Mouse (Mus musculus) brown adipose tissue, adult 24 weeks (tissue): ENCODE data around the gene Calu. TPM values are rescaled to one million over a fixed set of nuclear protein-coding genes. Genes with fewer than 3 reads are reported as not detected.
"Not testable (repeated sequence)": the region's sequence is repeated elsewhere in the genome, so short reads cannot be mapped to it uniquely, and the experiment has no call there.

Experiments
- H3K27ac ChIP-seq: fragments of 200-500 bp; replicated peaks from 2 replicates; pipeline ENCODE4 v1.5.1; 2012; ENCODE audit warnings: low read depth, mild to moderate bottlenecking, low read length
- H3K4me1 ChIP-seq: fragments of 200-500 bp; 2 replicates; pipeline ENCODE4 v1.6.1; 2012; ENCODE audit warnings: low read length, mixed read lengths; ENCODE audit not compliant: control insufficient read depth, insufficient read depth, insufficient read length
- H3K4me3 ChIP-seq: fragments of 200-500 bp; 2 replicates; pipeline ENCODE4 v1.5.1; 2012; ENCODE audit warnings: low read depth, mild to moderate bottlenecking, low read length, moderate library complexity; ENCODE audit not compliant: insufficient read depth
- polyA plus RNA-seq: library from polyadenylated mRNA; stranded (reverse); fragments of >200 nt; gene quantifications from 2 replicates; pipeline ENCODE4 v1.2.4, GENCODE M21; 2012; ENCODE audit not compliant: missing spikeins, insufficient read depth, insufficient read length

Calu gene
- polyA plus RNA-seq, 1 experiment = 162 TPM

- H3K27ac ChIP-seq, H3K4me3 ChIP-seq, H3K4me1 ChIP-seq: not testable (repeated sequence)
Measured at GRCm38 (mm10) chr6:29390500-29390899, 42.6 kb downstream of the Calu start.

- H3K27ac ChIP-seq, H3K4me1 ChIP-seq, H3K4me3 ChIP-seq: not testable (repeated sequence)
Measured at GRCm38 (mm10) chr6:29391241-29391640, 43.4 kb downstream of the Calu start.

GRCm38 (mm10) chr6:29391802-29392201 is 43.9 kb downstream of the Calu start:
- no peaks in the 10 kb centered on the region for H3K4me1 ChIP-seq
- no peak overlapping the region for H3K27ac ChIP-seq
- H3K4me3 ChIP-seq = no peak overlapping the region

- Histone ChIP-seq H3K27ac (no peak overlapping the region), H3K4me1 (no peaks in the 10 kb centered on the region), H3K4me3 (no peak overlapping the region)
Measured at GRCm38 (mm10) chr6:29394286-29394685, 46.4 kb downstream of the Calu start.

- Histone ChIP-seq H3K4me1 (no peaks in the 10 kb centered on the region), H3K4me3 (peak within 1 kb of the TSS; percentile 66), H3K27ac (no peak within 1 kb of the TSS)
Measured at GRCm38 (mm10) chr6:29395910-29396713, 48.2 kb downstream of the Calu start, which contains the start of gene Ccdc136. Gene Ccdc136 (plus strand): TSS chr6:29396309.

DNA sequence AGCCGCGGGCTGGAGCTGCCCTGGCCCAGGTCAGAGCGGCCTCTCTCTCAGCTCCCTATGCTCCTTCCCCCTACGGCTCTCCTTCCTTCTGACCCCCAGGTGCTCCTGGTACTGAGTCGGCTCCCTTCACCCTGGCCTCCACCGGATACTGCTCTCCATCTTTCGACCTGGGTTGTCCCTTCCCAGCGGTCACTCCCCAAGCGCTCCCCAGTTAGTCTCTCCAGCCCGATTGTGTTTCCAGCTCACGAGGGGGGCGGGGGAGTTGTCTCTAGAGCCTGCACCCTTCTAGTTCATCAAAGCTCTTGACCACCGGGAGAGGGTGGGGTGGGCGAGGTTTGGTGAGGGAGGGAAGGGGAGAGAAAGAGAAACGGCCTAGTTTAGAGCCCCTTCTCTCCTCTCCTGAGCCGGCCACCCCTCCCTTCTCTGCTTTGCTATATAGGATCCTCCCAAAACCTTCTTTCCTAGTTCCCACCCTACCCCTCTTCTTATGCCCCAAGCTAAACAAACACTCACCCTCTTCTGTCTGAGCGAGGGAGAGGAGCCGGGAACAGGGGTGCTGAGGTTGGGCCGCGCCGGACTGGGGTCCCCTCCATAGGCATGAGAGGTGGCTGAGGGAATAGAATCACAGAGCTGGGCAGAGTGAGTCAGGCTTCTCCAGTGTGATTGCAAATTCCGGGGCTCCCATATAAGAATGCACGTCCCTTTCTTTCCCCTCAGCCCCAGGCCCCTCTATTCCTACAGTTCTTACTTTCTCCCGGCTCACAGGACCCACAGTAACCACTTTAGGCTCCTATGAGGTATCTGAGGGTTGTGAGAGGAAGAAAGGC is 49.1 kb downstream of the Calu start:
- Histone ChIP-seq H3K4me3 (peak overlapping the region; percentile 66), H3K4me1 (no peaks in the 10 kb centered on the region), H3K27ac (no peak overlapping the region)

- H3K4me3 ChIP-seq = no peak overlapping the region
- H3K4me1 ChIP-seq = no peaks in the 10 kb centered on the region
- no peak overlapping the region for H3K27ac ChIP-seq
Measured at GRCm38 (mm10) chr6:29397575-29397974, 49.7 kb downstream of the Calu start.

DNA sequence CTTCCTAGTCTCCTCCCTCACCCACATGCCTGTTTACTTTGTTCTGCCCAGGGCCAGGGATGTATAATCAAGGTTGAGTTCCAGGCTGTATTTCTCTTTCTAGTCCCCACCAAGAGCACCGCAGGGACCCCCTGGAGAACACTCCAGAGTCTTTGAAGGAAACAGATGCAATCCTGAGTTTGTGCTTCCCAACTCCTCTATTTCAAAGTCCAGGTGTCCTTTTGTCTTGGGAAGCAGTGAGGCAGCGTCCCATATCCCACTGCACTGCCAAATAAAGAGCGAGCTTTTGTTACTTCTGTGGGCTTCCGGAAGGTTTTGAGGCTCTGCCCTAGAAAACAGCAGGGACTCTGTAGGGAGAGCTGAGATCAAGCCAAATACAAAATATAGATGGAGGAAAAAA is 52.0 kb downstream of the Calu start:
- H3K27ac ChIP-seq = no peak overlapping the region
- H3K4me3 ChIP-seq = no peak overlapping the region
- no peaks in the 10 kb centered on the region for H3K4me1 ChIP-seq

GRCm38 (mm10) chr6:29402693-29403342 is 54.9 kb downstream of the Calu start:
- Histone ChIP-seq H3K4me1 (no peaks in the 10 kb centered on the region), H3K27ac (no peak overlapping the region), H3K4me3 (no peak overlapping the region)

GRCm38 (mm10) chr6:29406412-29406811 is 58.5 kb downstream of the Calu start:
- Histone ChIP-seq H3K4me3 (no peak overlapping the region), H3K4me1 (no peaks in the 10 kb centered on the region), H3K27ac (no peak overlapping the region)

- Histone ChIP-seq H3K4me1 (no peaks in the 10 kb centered on the region), H3K27ac (no peak overlapping the region), H3K4me3 (no peak overlapping the region)
Measured at GRCm38 (mm10) chr6:29415446-29415845, 67.6 kb downstream of the Calu start.

DNA sequence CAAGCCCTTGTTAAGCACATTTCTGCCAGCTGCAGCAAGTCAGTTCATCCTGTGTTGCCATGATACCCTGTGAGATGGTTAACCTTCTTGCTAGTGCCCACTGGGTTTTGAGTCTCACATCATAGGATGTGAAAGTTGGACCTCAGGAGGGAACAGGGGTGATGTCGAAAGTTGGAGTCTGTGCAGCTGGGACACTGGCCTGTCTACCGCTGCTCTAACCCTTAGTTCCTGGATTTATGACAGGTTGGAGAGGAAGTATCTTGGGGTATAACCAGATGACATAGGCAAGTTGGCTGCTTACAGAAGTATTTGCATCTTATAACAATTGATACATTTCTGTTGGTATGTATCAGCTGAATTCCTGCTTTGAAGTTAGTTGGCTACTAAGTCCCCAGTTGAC is 72.7 kb downstream of the Calu start:
- H3K4me1 ChIP-seq = no peaks in the 10 kb centered on the region
- H3K27ac ChIP-seq = no peak overlapping the region
- no peak overlapping the region for H3K4me3 ChIP-seq

GRCm38 (mm10) chr6:29425118-29425517 is 77.2 kb downstream of the Calu start:
- Histone ChIP-seq H3K4me1 (no peaks in the 10 kb centered on the region), H3K27ac (no peak overlapping the region), H3K4me3 (no peak overlapping the region)

- Histone ChIP-seq H3K27ac (no peak overlapping the region), H3K4me3 (no peak overlapping the region)
Measured at GRCm38 (mm10) chr6:29426331-29426730, 78.5 kb downstream of the Calu start.

More at GRCm38 (mm10) chr6:29426331-29426730, 78.5 kb downstream of the Calu start:
- no peaks in the 10 kb centered on the region for H3K4me1 ChIP-seq
